Mouse (Mus musculus) CH12.LX (cell line): ENCODE data around the gene Gpbar1. TPM values are rescaled to one million over a fixed set of nuclear protein-coding genes. Genes with fewer than 3 reads are reported as not detected.

Experiments used
- DNase-seq: peaks from one replicate; pipeline ENCODE4 v3.0.0-alpha.2; 2013; ENCODE audit errors: extremely low read depth
- H3K27ac ChIP-seq: 2 replicates; pipeline ENCODE4 v1.5.1; 2012; ENCODE audit warnings: low read depth, mild to moderate bottlenecking, control low read depth, moderate library complexity; ENCODE audit not compliant: insufficient read depth
- H3K27me3 ChIP-seq: replicated peaks from 2 replicates; pipeline ENCODE3; 2012; ENCODE audit warnings: inconsistent platforms
- H3K36me3 ChIP-seq, 2 experiments: replicated peaks in 1 of 2; 2 replicates each; pipeline versions ENCODE3 to v1.6.1; 2012; ENCODE audit warnings: inconsistent platforms in 1 of 2, low read length in 1 of 2, mild to moderate bottlenecking in 1 of 2, mixed read lengths in 1 of 2, moderate library complexity in 1 of 2; ENCODE audit not compliant: control insufficient read depth in 1 of 2, insufficient read depth in 1 of 2
- H3K4me1 ChIP-seq, 2 experiments: 2 replicates each; pipeline ENCODE4 v1.6.1; 2012; ENCODE audit warnings: inconsistent platforms in 1 of 2, moderate library complexity in 1 of 2; ENCODE audit not compliant: insufficient read depth in 2 of 2, control insufficient read depth in 1 of 2
- H3K4me2 ChIP-seq: 2 replicates; pipeline ENCODE4 v1.6.1; 2012; ENCODE audit warnings: low read depth, mild to moderate bottlenecking, control low read depth; ENCODE audit not compliant: poor library complexity, insufficient read depth, severe bottlenecking
- H3K4me3 ChIP-seq, 3 experiments: fragments of 150-350 bp in 1 of 3; sonication (generic) in 1 of 3; replicated peaks in 1 of 3; 2 replicates each; pipeline versions ENCODE3 to v1.5.1; 2011 to 2012; ENCODE audit warnings: low read depth in 2 of 3, low read length in 2 of 3, mild to moderate bottlenecking in 2 of 3, moderate library complexity in 2 of 3, control low read depth in 1 of 3, improper control_type of control experiment in 1 of 3, inconsistent platforms in 1 of 3, mixed read lengths in 1 of 3; ENCODE audit not compliant: poor library complexity in 1 of 3
- H3K79me2 ChIP-seq: replicated peaks from 2 replicates; pipeline ENCODE4 v1.6.1; 2012; ENCODE audit warnings: mild to moderate bottlenecking, moderate library complexity; ENCODE audit not compliant: control insufficient read depth, poor library complexity, insufficient read depth, severe bottlenecking; ENCODE audit errors: extremely low read depth
- H3K9ac ChIP-seq: 2 replicates; pipeline ENCODE4 v1.6.1; 2012; ENCODE audit warnings: low read depth, mild to moderate bottlenecking, control low read depth, moderate library complexity; ENCODE audit not compliant: insufficient read depth
- H3K9me3 ChIP-seq: replicated peaks from 2 replicates; pipeline ENCODE3; 2012; ENCODE audit warnings: low read length, inconsistent platforms, mixed read lengths
- BHLHE40 ChIP-seq: IDR thresholded peaks from 2 replicates; pipeline ENCODE4 v1.6.1; 2011; ENCODE audit warnings: mild to moderate bottlenecking, low read depth, low read length, improper control_type of control experiment
- CHD1 ChIP-seq: IDR thresholded peaks from 2 replicates; pipeline ENCODE4 v1.6.1; 2012; ENCODE audit warnings: low read depth, low read length, improper control_type of control experiment, inconsistent platforms
- E2F4 ChIP-seq: IDR thresholded peaks from 2 replicates; pipeline ENCODE4 v1.6.1; 2011; ENCODE audit warnings: low read depth, low read length, improper control_type of control experiment; ENCODE audit not compliant: insufficient replicate concordance
- ELF1 ChIP-seq: IDR thresholded peaks from 2 replicates; pipeline ENCODE4 v1.6.1; 2014; ENCODE audit warnings: low read depth, mild to moderate bottlenecking, inconsistent platforms, low read length, improper control_type of control experiment
- IRF4 ChIP-seq: IDR thresholded peaks from 2 replicates; pipeline ENCODE4 v1.6.1; 2014; ENCODE audit warnings: low read depth, mild to moderate bottlenecking, inconsistent platforms, low read length, improper control_type of control experiment
- KAT2A ChIP-seq: IDR thresholded peaks from 2 replicates; pipeline ENCODE4 v1.6.1; 2012; ENCODE audit warnings: low read length, improper control_type of control experiment, inconsistent platforms; ENCODE audit not compliant: insufficient replicate concordance
- MAFK ChIP-seq: IDR thresholded peaks from 2 replicates; pipeline ENCODE4 v1.6.1; 2011; ENCODE audit warnings: low read length, improper control_type of control experiment; ENCODE audit not compliant: insufficient replicate concordance
- MAX ChIP-seq: IDR thresholded peaks from 2 replicates; pipeline ENCODE4 v1.6.1; 2011; ENCODE audit warnings: low read length, improper control_type of control experiment
- MAZ ChIP-seq: IDR thresholded peaks from 2 replicates; pipeline ENCODE4 v1.6.1; 2012; ENCODE audit warnings: low read depth, mild to moderate bottlenecking, inconsistent platforms, low read length, improper control_type of control experiment, moderate library complexity
- MXI1 ChIP-seq: IDR thresholded peaks from 2 replicates; pipeline ENCODE4 v1.6.1; 2011; ENCODE audit warnings: mild to moderate bottlenecking, low read depth, low read length, improper control_type of control experiment
- NELFE ChIP-seq: IDR thresholded peaks from 2 replicates; pipeline ENCODE4 v1.6.1; 2011; ENCODE audit warnings: low read depth, low read length, improper control_type of control experiment
- NRF1 ChIP-seq: IDR thresholded peaks from 2 replicates; pipeline ENCODE4 v1.6.1; 2014; ENCODE audit warnings: low read depth, mild to moderate bottlenecking, inconsistent platforms, low read length, improper control_type of control experiment, moderate library complexity
- POLR2A ChIP-seq: IDR thresholded peaks from 2 replicates; pipeline ENCODE4 v1.6.1; 2011; ENCODE audit warnings: low read depth, mild to moderate bottlenecking, improper control_type of control experiment, low read length
- RCOR1 ChIP-seq: conservative IDR thresholded peaks from 2 replicates; pipeline ENCODE4 v1.6.1; 2012; ENCODE audit warnings: low read depth, mild to moderate bottlenecking, inconsistent platforms, low read length, improper control_type of control experiment
- SIN3A ChIP-seq: IDR thresholded peaks from 2 replicates; pipeline ENCODE4 v1.6.1; 2012; ENCODE audit warnings: low read length, improper control_type of control experiment, inconsistent platforms
- SMC3 ChIP-seq: IDR thresholded peaks from 2 replicates; pipeline ENCODE4 v1.6.1; 2011; ENCODE audit warnings: low read depth, low read length, improper control_type of control experiment
- TBP ChIP-seq: conservative IDR thresholded peaks from 2 replicates; pipeline ENCODE4 v1.6.1; 2011; ENCODE audit warnings: low read depth, low read length, improper control_type of control experiment
- USF1 ChIP-seq: IDR thresholded peaks from 2 replicates; pipeline ENCODE4 v1.6.1; 2014; ENCODE audit warnings: low read depth, mild to moderate bottlenecking, inconsistent platforms, low read length, improper control_type of control experiment
- USF2 ChIP-seq: conservative IDR thresholded peaks from 2 replicates; pipeline ENCODE4 v1.6.1; 2011; ENCODE audit warnings: low read depth, low read length, improper control_type of control experiment
- ZKSCAN1 ChIP-seq: IDR thresholded peaks from 2 replicates; pipeline ENCODE4 v1.6.1; 2012; ENCODE audit warnings: low read depth, inconsistent platforms, low read length, improper control_type of control experiment, borderline replicate concordance
- ZMIZ1 ChIP-seq: IDR thresholded peaks from 2 replicates; pipeline ENCODE4 v1.6.1; 2012; ENCODE audit warnings: low read depth, mild to moderate bottlenecking, inconsistent platforms, low read length, improper control_type of control experiment
- ZNF384 ChIP-seq: IDR thresholded peaks from 2 replicates; pipeline ENCODE4 v1.6.1; 2012; ENCODE audit warnings: low read depth, low read length, improper control_type of control experiment, inconsistent platforms
- dilution Hi-C: fragments of 300-500 bp; cut with MboI; formaldehyde crosslinking; loops from 2 replicates; pipeline ENCODE4 v1.14.3; 2020; ENCODE audit warnings: low sequenced_read_pairs; ENCODE audit not compliant: extremely low pct_unique_long_range_greater_than_20kb, extremely low pct_ligation_motif_present
- in situ Hi-C: fragments of 300-500 bp; cut with MboI; formaldehyde crosslinking; loops from 3 replicates; pipeline ENCODE4 v1.14.3; 2019; ENCODE audit warnings: low sequenced_read_pairs, low pct_ligation_motif_present, low pct_unique_long_range_greater_than_20kb, mixed read lengths
- polyA plus RNA-seq: library from polyadenylated mRNA; unstranded; fragments of >175 nt; gene quantifications from 2 replicates; pipeline ENCODE4 v1.2.1, GENCODE M21; 2012; ENCODE audit warnings: low read depth; ENCODE audit not compliant: insufficient read length
- total RNA-seq, 2 experiments: library from RNA; depleted of rRNA; stranded (reverse); fragments of 300-350 nt in 1 of 2; fragments of >200 nt in 1 of 2; gene quantifications; 2 replicates each; pipeline ENCODE4 v1.2.3; 2012 to 2014

Gpbar1 gene
- total and polyA plus RNA-seq, 3 experiments = not detected

GRCm38 (mm10) chr1:74304339-74304790 is 26.0 kb downstream of the Gpbar1 start:
- no peak for DNase-seq
- in situ Hi-C loops = no loop called here
- dilution Hi-C loops = no loop called here
- Histone ChIP-seq H3K79me2 (peaks cover 19% of the 10 kb centered on the region), H3K27ac (peak overlapping the region; percentile 39; the same call in 1 of the 2 replicates), H3K9ac (peak overlapping the region; percentile 61), H3K9me3 (peaks cover 2% of the 10 kb centered on the region), H3K36me3 (peaks cover 0 to 19% of the 10 kb centered on the region in 2 experiments), H3K4me1 (peaks cover 14 to 67% of the 10 kb centered on the region in 2 experiments), H3K27me3 (no peaks in the 10 kb centered on the region), H3K4me3 (peak overlapping the region; percentile 75 to 91 (median 79)), H3K4me2 (peak overlapping the region; percentile 91)
- no peak for TF ChIP-seq USF1
- TF ChIP-seq SMC3 = no peak
- TF ChIP-seq MAFK = no peak
- TF ChIP-seq ZNF384 = peak; percentile 30; the same call in 1 of the 2 replicates
- TF ChIP-seq NRF1 = no peak
- TF ChIP-seq ELF1 = no peak
- no peak for TF ChIP-seq BHLHE40
- TF ChIP-seq SIN3A = peak; percentile 36; the same call in 1 of the 2 replicates
- no peak for TF ChIP-seq CHD1
- TF ChIP-seq MXI1 = 0 out of 2 replicates have a peak, but pooled peaks have one; percentile 1
- TF ChIP-seq NELFE = no peak
- no peak for TF ChIP-seq IRF4
- TF ChIP-seq, all 38 proteins: peak for 3

- H3K27me3 ChIP-seq = no peaks in the 10 kb centered on the region
- H3K79me2 ChIP-seq = peaks cover 19% of the 10 kb centered on the region
- no peak overlapping the region for H3K4me3 ChIP-seq
- dilution Hi-C loops = no loop called here
- no peak overlapping the region for H3K27ac ChIP-seq
- in situ Hi-C loops = loop anchor here (5.0 kb wide), 1 partner anchor 57 kb away; the partner anchor contains the start of gene Catip
- no peak overlapping the region; the same call in 1 of the 2 replicates for H3K9ac ChIP-seq
- peaks cover 2% of the 10 kb centered on the region for H3K9me3 ChIP-seq
- peaks cover 0 to 15% of the 10 kb centered on the region in 2 experiments for H3K36me3 ChIP-seq
- H3K4me2 ChIP-seq = 0 out of 2 replicates have a peak overlapping the region, but pooled peaks have one; percentile 17
- H3K4me1 ChIP-seq = peaks cover 14 to 65% of the 10 kb centered on the region in 2 experiments
- TF ChIP-seq USF1 (no peak), USF2 (no peak), MAZ (no peak), KAT2A (no peak), NELFE (no peak), ZKSCAN1 (no peak), TBP (no peak), MAX (no peak), POLR2A (no peak), E2F4 (no peak), ZMIZ1 (no peak), BHLHE40 (no peak), RCOR1 (no peak), IRF4 (no peak)
- DNase-seq = no peak
These were observed 26.6 kb downstream of the Gpbar1 start for GRCm38 (mm10) chr1:74304946-74305345.
